Mouse (Mus musculus): ENCODE results near the gene Ankrd44.

Ankrd44 gene

DNA sequence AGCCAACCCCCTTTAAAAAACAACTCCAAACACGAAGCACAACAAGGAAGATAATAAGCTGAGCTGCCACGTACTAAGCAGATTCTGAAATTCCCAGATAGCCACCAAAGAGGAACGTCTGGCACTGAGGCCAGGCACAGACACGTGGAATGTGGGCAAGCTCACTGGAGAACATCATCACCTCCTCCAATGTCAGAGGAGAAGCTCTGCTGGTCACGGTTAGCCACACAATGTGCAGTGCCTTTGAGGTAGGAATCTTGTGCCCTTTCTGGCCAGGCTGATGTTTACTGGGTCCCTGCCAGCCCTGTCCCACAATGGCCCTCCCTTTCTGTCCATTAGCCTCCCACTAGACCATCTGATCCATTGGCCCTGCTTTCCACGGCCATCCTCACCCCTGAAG, 149.1 kb downstream of the Ankrd44 start:
- DNase-seq (ENCODE audit: extremely low read depth, low read depth, low spot score), result no peak

DNA sequence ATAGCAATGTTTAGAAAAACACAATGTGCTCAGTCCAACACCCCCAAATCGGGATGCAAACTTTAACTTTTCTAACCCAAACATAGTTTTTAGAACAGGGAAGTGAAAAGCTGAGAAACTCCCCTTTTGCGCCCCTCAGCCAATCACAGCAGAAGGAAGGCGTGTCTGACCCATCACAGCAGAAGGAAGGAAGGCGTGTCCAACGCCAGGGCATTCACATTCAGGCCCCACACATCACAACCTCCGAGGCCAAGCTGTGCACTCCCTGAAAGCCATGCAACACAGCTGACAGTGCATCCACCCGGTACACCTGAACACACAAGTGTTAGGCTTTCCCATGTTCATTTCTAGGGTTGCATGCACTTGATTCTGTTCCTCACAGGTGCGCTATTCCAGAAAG, 150.1 kb downstream of the Ankrd44 start:
- no peak for DNase-seq (ENCODE audit: extremely low read depth, low read depth, low spot score)

- no peak for DNase-seq (ENCODE audit: extremely low read depth, low read depth, low spot score)
Observed at GRCm38 (mm10) chr1:54772843-54773242, 153.3 kb downstream of the Ankrd44 start.

- DNase-seq (ENCODE audit: extremely low read depth, low read depth, low spot score), result no peak
Observed at GRCm38 (mm10) chr1:54771471-54771870, 154.7 kb downstream of the Ankrd44 start.

DNA sequence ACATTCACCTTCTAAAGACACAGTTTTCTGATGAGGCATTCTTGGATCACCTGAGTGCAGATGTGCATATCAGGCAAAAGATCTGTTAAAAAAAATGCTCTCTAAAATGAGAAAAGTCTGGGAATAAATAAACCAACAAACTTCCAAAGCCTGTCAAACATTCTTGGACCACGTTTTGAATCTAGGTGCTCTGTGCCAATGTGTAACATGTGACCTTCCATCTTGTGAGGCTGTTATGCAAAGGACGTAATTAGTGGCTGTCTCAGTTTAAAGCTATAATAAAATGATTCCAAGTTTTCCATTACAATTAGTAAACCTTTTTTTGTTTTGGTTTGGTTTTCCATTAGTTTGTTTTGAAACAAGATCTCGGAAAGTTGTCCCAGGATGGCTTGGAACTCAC, 159.0 kb downstream of the Ankrd44 start:
- no peak for DNase-seq (ENCODE audit: extremely low read depth, low read depth, low spot score)

DNA sequence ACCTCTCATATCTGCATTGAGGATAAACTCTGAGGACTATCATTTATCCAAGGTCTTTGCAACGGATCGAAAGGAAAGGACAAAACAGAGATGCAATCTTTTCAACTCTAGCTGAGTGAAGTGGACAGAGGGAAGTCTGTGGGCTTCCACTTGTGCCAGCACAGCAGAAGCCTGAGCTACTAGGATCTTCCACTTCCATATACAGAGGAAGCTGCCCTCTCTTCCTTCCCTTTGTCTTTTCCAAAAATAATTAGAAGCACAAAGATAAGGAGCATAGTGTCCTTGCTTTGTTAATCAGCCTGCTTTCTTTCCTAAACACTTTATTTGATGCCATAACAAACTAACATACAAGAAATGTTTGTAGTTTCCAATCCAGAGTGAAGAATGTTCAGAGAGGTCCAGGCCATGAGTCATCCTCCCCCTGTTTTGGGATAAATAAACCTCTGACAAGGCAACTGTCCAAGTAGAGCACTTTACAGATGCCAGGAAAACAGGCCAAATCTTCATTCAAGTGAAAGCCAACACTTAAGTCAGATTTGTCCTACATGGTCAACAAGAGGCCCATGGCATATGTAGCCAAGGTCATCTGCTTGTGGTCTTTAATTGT, 160.5 kb downstream of the Ankrd44 start:
- no peak for DNase-seq (ENCODE audit: extremely low read depth, low read depth, low spot score)

DNA sequence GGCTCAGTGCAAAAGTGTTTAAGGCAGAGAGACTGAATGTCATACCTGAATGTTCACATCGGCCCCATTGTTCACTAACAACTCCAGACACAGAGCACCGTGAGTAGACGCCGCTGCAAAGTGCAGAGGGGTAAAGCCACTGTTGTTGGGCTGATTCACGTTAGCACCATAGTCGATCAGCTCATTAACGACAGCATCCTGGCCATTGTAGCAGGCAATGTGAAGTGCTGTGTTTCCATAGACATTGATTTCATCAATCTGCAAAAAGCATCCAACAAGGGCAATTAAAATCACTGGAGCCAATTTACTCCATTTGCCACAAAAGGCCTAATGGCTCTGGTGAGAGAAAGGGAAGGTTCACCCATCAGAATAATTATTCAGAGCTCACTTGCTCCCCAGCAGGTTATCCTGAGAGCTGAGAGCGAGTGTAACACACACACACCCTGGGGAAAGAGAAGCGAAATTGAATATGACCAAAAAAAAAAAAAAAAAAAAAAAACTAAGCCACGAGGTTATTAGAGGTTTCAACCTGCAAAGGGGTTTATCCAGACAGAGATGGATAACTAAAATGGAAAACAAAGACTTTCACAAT, 163.9 kb downstream of the Ankrd44 start:
- DNase-seq (ENCODE audit: extremely low read depth, low read depth, low spot score), result no peak

GRCm38 (mm10) chr1:54759841-54760240, 166.3 kb downstream of the Ankrd44 start:
- DNase-seq (ENCODE audit: extremely low read depth, low read depth, low spot score), result no peak

DNA sequence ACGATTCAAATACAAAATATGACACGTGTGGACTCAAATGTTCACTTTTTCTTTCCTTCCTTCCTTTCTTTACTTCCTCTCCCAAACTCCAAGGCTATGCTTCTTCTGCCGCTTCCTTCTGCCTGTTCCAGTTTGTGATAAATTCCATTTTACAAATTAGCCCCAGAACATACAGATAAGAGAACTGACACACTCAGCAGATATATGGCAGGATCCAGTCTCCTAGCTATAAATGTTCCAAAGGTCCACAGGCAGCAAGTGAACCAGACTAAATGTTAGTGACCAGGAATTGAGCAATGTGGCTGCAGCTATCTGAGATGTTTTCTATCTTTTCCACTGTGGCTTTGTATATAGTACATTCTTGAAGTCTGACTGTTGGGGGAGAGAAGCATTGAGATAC, 168.9 kb downstream of the Ankrd44 start:
- no peak for DNase-seq (ENCODE audit: extremely low read depth, low read depth, low spot score)

DNA sequence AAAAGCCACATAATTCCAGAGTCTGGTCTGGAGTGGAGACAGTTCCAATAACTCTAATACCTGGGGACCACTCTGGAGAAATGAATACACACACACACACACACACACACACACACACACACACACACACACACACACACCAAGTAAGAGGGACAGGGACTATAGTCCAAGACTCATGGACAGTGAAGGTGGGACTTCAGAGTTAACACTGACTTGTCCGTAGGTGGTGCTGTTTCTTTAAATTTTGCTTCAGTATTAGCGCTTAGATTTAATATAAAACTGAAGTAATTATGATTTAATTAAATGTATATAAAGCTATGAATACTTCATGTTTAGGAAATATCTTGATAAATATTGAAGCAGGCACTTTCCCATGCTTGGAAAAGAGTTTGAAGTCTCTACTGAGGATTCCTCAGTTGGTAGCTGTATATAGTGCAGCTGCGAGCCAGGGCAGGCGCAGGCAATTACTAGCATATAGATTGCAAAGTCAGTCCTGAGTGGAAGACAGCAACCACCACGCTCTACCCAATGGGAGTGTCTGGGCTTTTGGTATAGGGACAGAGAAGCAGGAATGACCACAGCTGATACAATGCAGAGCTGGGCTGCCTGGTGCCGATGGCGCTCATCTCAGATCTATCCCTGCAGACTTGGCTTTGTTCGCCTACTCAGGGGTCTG, 170.4 kb downstream of the Ankrd44 start:
- DNase-seq (ENCODE audit: extremely low read depth, low read depth, low spot score), result no peak

DNA sequence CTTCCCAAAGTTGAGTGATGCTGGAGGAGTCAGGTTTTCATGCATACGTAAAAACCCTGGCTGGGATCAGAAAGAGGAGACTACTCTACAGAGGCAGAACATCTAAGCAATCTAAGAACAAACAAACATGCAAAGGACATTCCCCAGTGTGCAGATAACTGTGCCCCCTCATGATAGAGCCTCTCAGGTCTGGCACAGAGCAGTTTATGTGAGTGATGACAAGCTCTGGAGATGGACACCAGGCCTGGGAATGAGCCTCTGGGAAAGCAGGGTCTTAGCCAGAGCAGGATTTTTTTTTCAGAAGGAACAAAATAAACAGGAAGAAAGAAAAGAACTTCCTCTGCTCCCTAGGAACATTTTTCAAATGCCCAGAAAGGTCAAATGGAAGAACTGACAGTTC, 176.2 kb downstream of the Ankrd44 start:
- no peak for DNase-seq (ENCODE audit: extremely low read depth, low read depth, low spot score)

- DNase-seq (ENCODE audit: extremely low read depth, low read depth, low spot score), result no peak
Observed at GRCm38 (mm10) chr1:54749516-54749915, 176.7 kb downstream of the Ankrd44 start.

- DNase-seq (ENCODE audit: extremely low read depth, low read depth, low spot score), result no peak
Observed at GRCm38 (mm10) chr1:54747785-54748420, 178.3 kb downstream of the Ankrd44 start.

DNA sequence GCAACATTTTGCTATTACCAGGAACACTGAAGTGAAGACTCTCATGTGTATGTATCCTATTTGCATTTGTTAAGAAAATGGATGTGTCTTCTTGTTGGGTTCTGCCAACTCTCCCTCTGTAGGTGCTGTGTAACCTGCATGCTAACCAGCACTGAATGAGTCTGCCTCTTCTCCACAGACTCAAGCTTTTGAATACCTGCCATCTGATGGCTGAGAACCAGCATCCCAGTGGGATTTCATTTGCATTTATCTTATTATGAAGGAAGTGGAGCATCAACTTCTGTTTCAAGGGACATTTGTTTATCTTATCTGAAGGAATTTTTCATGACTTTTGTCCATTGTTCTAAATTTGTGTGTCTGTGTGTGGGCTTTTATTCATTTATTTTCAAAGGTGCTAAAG, 180.5 kb downstream of the Ankrd44 start:
- no peak for DNase-seq (ENCODE audit: extremely low read depth, low read depth, low spot score)

DNA sequence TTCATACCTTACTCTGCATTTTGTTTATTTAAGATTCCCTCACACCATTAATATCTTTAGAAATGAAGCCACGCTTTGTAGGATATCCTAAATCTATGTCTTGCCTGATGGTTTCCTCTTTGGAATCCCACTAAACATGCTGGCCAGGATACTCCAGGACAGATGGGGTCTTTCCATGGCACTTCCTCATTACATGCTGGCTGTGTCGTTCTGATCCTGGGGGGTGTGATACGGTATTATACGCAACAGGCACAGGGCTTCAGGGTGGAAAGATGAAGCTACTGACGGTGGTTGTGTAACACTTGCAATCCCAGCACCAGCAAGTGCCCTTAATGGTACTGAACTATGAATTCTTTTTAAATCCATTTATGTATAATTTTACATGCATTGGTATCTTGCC, 182.0 kb downstream of the Ankrd44 start:
- no peak for DNase-seq (ENCODE audit: extremely low read depth, low read depth, low spot score)

DNA sequence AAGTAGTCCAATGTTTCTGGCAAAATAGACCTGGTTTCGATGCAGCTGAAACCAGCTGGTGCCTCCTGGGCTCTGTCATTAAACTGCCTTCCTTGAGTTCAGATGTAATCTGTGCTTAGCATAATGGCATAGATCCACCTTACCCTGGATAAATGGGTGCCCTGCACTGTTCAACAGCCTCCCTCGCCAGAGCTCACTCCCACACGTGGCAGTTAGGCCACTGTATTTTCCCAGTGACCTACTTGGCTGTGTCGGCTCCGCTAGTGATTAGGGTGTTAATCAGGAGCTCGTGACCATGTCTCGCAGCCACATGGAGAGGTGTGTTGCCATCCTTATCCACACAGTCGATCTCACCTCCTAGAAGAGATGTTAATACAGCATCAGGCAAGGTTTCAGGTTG, 183.1 kb downstream of the Ankrd44 start:
- peak; percentile 66 for DNase-seq (ENCODE audit: extremely low read depth, low read depth, low spot score)

- DNase-seq (ENCODE audit: extremely low read depth, low read depth, low spot score), result no peak
Observed at GRCm38 (mm10) chr1:54740936-54741335, 185.3 kb downstream of the Ankrd44 start.

- no peak for DNase-seq (ENCODE audit: extremely low read depth, low read depth, low spot score)
Observed at GRCm38 (mm10) chr1:54737472-54737871, 188.7 kb downstream of the Ankrd44 start.

- DNase-seq (ENCODE audit: extremely low read depth, low read depth, low spot score), result no peak
Observed at GRCm38 (mm10) chr1:54734917-54735664, 191.1 kb downstream of the Ankrd44 start.

DNA sequence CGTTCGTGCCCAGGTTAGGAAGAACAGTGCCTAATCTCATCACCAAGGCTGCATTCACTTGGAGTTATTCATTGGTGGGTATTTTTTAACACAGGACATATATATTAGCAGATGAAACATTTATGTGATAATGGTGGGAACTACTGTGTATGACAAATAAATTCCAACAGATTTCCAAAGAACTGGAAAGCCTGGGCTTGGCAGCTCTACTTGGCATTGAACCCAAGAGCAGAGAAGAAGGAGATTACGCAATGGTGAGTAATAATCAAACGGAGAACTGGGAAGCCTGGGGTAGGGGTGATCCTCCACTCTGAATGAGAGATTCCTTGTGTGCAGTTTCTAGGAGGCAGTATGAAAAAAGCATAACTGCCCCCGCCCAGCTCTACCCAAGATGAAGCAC, 196.9 kb downstream of the Ankrd44 start:
- DNase-seq (ENCODE audit: extremely low read depth, low read depth, low spot score), result no peak

DNA sequence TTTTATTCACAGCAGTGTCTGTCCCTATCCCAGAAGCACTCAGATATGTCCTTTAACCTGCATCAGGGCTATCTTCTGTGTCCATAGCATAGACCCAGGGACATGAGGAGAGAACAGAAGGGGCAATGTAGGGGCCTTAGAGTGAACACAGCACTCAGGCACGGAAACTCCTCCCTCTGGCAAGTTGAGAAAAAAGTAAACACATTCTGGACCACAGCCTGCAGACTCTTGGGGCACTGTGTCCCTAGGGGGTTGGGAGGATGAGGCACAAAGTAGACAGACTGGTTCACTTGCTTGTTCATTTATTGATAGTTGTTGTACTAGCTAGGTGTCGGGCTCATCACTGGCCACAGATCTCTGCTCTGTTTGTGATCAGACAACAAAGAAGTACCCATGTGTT, 199.6 kb downstream of the Ankrd44 start:
- DNase-seq (ENCODE audit: extremely low read depth, low read depth, low spot score), result no peak
